Mouse (Mus musculus): ENCODE data around the gene Psme2. TPM values are rescaled to one million over a fixed set of nuclear protein-coding genes. Genes with fewer than 3 reads are reported as not detected.

Psme2 gene
- polyA plus RNA-seq (2012; rRNA removed) = 72.7 and 98.9 TPM in 2 replicates

GRCm38 (mm10) chr14:55590748-55591330, at the start of gene Psme2:
TSS of gene Psme2 (minus strand) at chr14:55591113.

GRCm38 (mm10) chr14:55637795-55638194, 46.9 kb upstream of the Psme2 start, which contains the start of gene Gm49378:
TSS of gene Gm49378 (minus strand) at chr14:55637895.

GRCm38 (mm10) chr14:55635523-55636007, 44.7 kb upstream of the Psme2 start, which contains the start of gene Ipo4:
TSS of gene Ipo4 (minus strand) at chr14:55635957.

GRCm38 (mm10) chr14:55617822-55618221, 26.9 kb upstream of the Psme2 start, which contains the start of gene Rec8:
TSS of gene Rec8 (plus strand) at chr14:55618037.

GRCm38 (mm10) chr14:55603271-55603632, 12.3 kb upstream of the Psme2 start, which contains the start of gene Irf9:
TSS of gene Irf9 (plus strand) at chr14:55603571.

GRCm38 (mm10) chr14:55591331-55591891, 498 bp upstream of the Psme2 start, which contains the start of gene Rnf31:
TSS of gene Rnf31 (plus strand) at chr14:55591708.

GRCm38 (mm10) chr14:55584702-55585565, 6.0 kb downstream of the Psme2 start, which contains the start of gene Emc9:
TSS of gene Emc9 (minus strand) at chr14:55585302.

GRCm38 (mm10) chr14:55577871-55578667, 12.8 kb downstream of the Psme2 start, which contains the start of gene Psme1:
TSS of gene Psme1 (plus strand) at chr14:55578123.

GRCm38 (mm10) chr14:55575302-55575701, 15.6 kb downstream of the Psme2 start, which contains the start of gene Fitm1:
TSS of gene Fitm1 (plus strand) at chr14:55575617.

GRCm38 (mm10) chr14:55560202-55561073, 30.5 kb downstream of the Psme2 start, which contains the start of gene A730061H03Rik:
TSS of gene A730061H03Rik (minus strand) at chr14:55560406.

GRCm38 (mm10) chr14:55559799-55560201, 31.1 kb downstream of the Psme2 start, which contains the start of gene Dcaf11:
TSS of gene Dcaf11 (plus strand) at chr14:55560006.

GRCm38 (mm10) chr14:55540067-55540786, 50.7 kb downstream of the Psme2 start, which contains the start of gene Pck2:
TSS of gene Pck2 (plus strand) at chr14:55540266.

Other genes starting within 250 kb of the Psme2 start
- gene Dhrs4, start 112.4 kb downstream of the Psme2 start, polyA plus RNA-seq (2012; rRNA removed) = 48.2 and 49.4 TPM in 2 replicates
- gene Carmil3, start 100.5 kb downstream of the Psme2 start, polyA plus RNA-seq (2012; rRNA removed) = 55.6 and 61.7 TPM in 2 replicates
- gene Cpne6, start 80.7 kb downstream of the Psme2 start, polyA plus RNA-seq (2012; rRNA removed) = 0.79 and 1.2 TPM in 2 replicates
- gene Nrl, start 66.1 kb downstream of the Psme2 start, polyA plus RNA-seq (2012; rRNA removed) = 0.09 and 0.11 TPM in 2 replicates
- 17.8 and 25.7 TPM in 2 replicates for gene Pck2, start 50.8 kb downstream of the Psme2 start, polyA plus RNA-seq (2012; rRNA removed)
- 63.0 and 75.5 TPM in 2 replicates for gene Dcaf11, start 31.1 kb downstream of the Psme2 start, polyA plus RNA-seq (2012; rRNA removed)
- gene A730061H03Rik, start 30.7 kb downstream of the Psme2 start, polyA plus RNA-seq (2012; rRNA removed) = 0.18 and 0.30 TPM in 2 replicates
- 1.3 and 8.1 TPM in 2 replicates for gene Fitm1, start 15.5 kb downstream of the Psme2 start, polyA plus RNA-seq (2012; rRNA removed)
- 75.5 and 136 TPM in 2 replicates for gene Psme1, start 13.0 kb downstream of the Psme2 start, polyA plus RNA-seq (2012; rRNA removed)
- gene Emc9, start 5.8 kb downstream of the Psme2 start, polyA plus RNA-seq (2012; rRNA removed) = 7.7 TPM in 2 replicates
- 22.3 and 22.4 TPM in 2 replicates for gene Rnf31, start 595 bp upstream of the Psme2 start, polyA plus RNA-seq (2012; rRNA removed)
- 19.0 and 20.1 TPM in 2 replicates for gene Irf9, start 12.5 kb upstream of the Psme2 start, polyA plus RNA-seq (2012; rRNA removed)
- 17.0 and 19.2 TPM in 2 replicates for gene Rec8, start 26.9 kb upstream of the Psme2 start, polyA plus RNA-seq (2012; rRNA removed)
- 119 and 120 TPM in 2 replicates for gene Ipo4, start 44.8 kb upstream of the Psme2 start, polyA plus RNA-seq (2012; rRNA removed)
- 3.4 and 4.1 TPM in 2 replicates for gene Gm49378, start 46.8 kb upstream of the Psme2 start, polyA plus RNA-seq (2012; rRNA removed)
- 52.0 and 59.3 TPM in 2 replicates for gene Tm9sf1, start 52.7 kb upstream of the Psme2 start, polyA plus RNA-seq (2012; rRNA removed)
- 2.4 TPM in 2 replicates for gene Tssk4, start 59.1 kb upstream of the Psme2 start, polyA plus RNA-seq (2012; rRNA removed)
- 54.9 and 66.5 TPM in 2 replicates for gene Mdp1, start 69.4 kb upstream of the Psme2 start, polyA plus RNA-seq (2012; rRNA removed)
- 40.5 and 45.5 TPM in 2 replicates for gene Gmpr2, start 80.8 kb upstream of the Psme2 start, polyA plus RNA-seq (2012; rRNA removed)
- 438 and 468 TPM in 2 replicates for gene Nedd8, start 81.0 kb upstream of the Psme2 start, polyA plus RNA-seq (2012; rRNA removed)
- gene Tinf2, start 90.7 kb upstream of the Psme2 start, polyA plus RNA-seq (2012; rRNA removed) = 48.1 and 69.4 TPM in 2 replicates
- 0.82 and 0.91 TPM in 2 replicates for gene Tgm1, start 122.8 kb upstream of the Psme2 start, polyA plus RNA-seq (2012; rRNA removed)
- gene Rabggta, start 131.2 kb upstream of the Psme2 start, polyA plus RNA-seq (2012; rRNA removed) = 27.0 and 29.8 TPM in 2 replicates
- 64.8 and 70.9 TPM in 2 replicates for gene Dhrs1, start 154.6 kb upstream of the Psme2 start, polyA plus RNA-seq (2012; rRNA removed)
- 24.1 and 26.2 TPM in 2 replicates for gene Nop9, start 154.6 kb upstream of the Psme2 start, polyA plus RNA-seq (2012; rRNA removed)
- 1.9 and 2.2 TPM in 2 replicates for gene Cideb, start 167.3 kb upstream of the Psme2 start, polyA plus RNA-seq (2012; rRNA removed)
- 0.31 and 0.32 TPM in 2 replicates for gene Ltb4r2, start 170.3 kb upstream of the Psme2 start, polyA plus RNA-seq (2012; rRNA removed)
- gene Ltb4r1, start 174.8 kb upstream of the Psme2 start, polyA plus RNA-seq (2012; rRNA removed) = 0.43 and 0.58 TPM in 2 replicates
- gene Adcy4, start 193.0 kb upstream of the Psme2 start, polyA plus RNA-seq (2012; rRNA removed) = 3.7 and 15.6 TPM in 2 replicates
- gene Ripk3, start 197.8 kb upstream of the Psme2 start, polyA plus RNA-seq (2012; rRNA removed) = 7.1 and 18.8 TPM in 2 replicates
- gene Nfatc4, start 232.0 kb upstream of the Psme2 start, polyA plus RNA-seq (2012; rRNA removed) = 43.3 and 96.2 TPM in 2 replicates